Mouse (Mus musculus) testis, adult 2 months (tissue): ENCODE data around the gene Arhgap8.

ENCODE experiments used
- CTCF ChIP-seq: fragments of 200-500 bp; IDR thresholded peaks from 2 replicates; pipeline ENCODE4 v1.5.1; 2012; ENCODE audit warnings: low read depth, mild to moderate bottlenecking, inconsistent platforms, low read length, moderate library complexity; ENCODE audit not compliant: control insufficient read depth, insufficient read depth, insufficient replicate concordance
- POLR2A ChIP-seq: fragments of 200-500 bp; IDR thresholded peaks from 2 replicates; pipeline ENCODE4 v1.6.1; 2012; ENCODE audit warnings: low read depth, mild to moderate bottlenecking, inconsistent platforms, low read length, moderate library complexity; ENCODE audit not compliant: control insufficient read depth

DNA sequence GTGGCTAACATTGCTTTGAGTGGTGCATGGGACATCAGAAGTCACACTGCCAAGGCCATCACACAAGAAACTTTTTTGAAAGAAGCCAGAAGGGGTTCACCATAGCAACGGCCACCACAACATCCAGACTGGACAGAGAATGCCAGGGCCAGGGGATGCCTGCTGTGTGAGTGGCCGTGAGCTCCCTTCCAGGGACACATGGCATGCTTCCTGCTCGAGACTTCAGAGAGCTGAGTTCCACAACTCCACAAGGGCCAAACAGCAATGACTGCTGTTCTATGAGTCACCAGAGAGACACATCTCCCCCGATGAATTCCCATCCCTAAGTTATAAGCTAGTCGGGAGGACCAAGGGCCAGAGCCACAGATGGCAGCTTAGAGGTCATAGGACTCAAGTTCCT, 91.3 kb downstream of the Arhgap8 start:
- TF ChIP-seq CTCF (no peak), POLR2A (no peak)
